Mouse (Mus musculus): ENCODE measurements around the gene Trip6. TPM values are rescaled to one million over a fixed set of nuclear protein-coding genes. Genes with fewer than 3 reads are reported as not detected.
A peak's percentile ranks its signal among the peaks of the same experiment; 100 is the strongest.

Trip6 gene
- polyA plus RNA-seq, 1 experiment: 55.2 TPM

DNA sequence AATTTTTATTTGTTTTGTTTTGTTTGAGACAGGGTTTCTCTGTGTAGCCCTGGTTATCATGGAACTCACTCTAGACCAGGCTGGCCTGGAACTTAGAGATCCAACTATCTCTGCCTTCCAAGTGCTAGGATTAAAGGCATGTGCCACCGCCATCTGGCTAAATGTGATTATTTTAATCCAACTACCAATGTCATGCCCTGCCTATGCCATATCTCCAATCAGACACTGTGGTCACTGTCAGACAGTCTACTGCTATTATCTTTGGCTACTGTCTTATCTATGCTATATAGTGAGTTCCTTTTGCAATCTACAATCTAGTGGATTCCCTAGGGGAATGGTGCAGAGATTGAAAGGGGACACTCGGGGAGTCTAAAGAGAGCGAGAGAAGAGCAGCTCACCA lies 6.8 kb upstream of the Trip6 start:
- DNase-seq: no peak
- WGBS: 95% methylated on average over 3 of the region's 3 CpGs
- TF ChIP-seq CTCF (IDR thresholded peaks at IDR 0.05; ENCODE audit: insufficient read depth, low read length) (no peak), POLR2A (IDR thresholded peaks at IDR 0.05; ENCODE audit: borderline replicate concordance, extremely low read depth, low read depth, low read length) (no peak)
- H3K4me1 ChIP-seq (ENCODE audit: control insufficient read depth, insufficient read depth, low read length): no peaks in the 10 kb centered on the region
- no peak overlapping the region for H3K4me3 ChIP-seq (replicated peaks; ENCODE audit: extremely low read depth, low read depth, low read length)

DNA sequence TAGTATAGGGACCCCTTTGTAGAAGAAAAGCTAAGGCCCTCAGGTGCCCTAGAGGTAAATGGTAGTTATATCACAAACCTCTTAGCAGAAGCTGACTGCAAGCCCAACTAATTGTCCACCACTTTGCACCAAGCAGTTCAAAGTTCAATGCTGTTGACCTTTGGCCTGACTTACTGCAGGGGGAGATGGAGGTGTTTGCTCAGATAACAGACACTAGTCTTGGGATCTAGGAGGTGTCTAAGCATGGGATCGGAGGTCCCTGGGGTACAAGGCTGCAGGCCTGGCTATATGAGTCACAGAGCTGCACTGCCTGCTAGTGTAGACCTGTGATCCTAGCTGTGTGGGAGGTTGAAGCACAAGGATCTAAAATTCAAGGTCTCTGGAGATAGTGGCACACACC lies 4.4 kb upstream of the Trip6 start:
- DNase-seq: no peak
- 78% methylated on average over 1 of the region's 1 CpGs for WGBS
- Histone ChIP-seq H3K4me3 (replicated peaks; ENCODE audit: extremely low read depth, low read depth, low read length) (no peak overlapping the region), H3K4me1 (ENCODE audit: control insufficient read depth, insufficient read depth, low read length) (no peaks in the 10 kb centered on the region)
- no peak for TF ChIP-seq POLR2A (IDR thresholded peaks at IDR 0.05; ENCODE audit: borderline replicate concordance, extremely low read depth, low read depth, low read length)
- no peak for TF ChIP-seq CTCF (IDR thresholded peaks at IDR 0.05; ENCODE audit: insufficient read depth, low read length)

DNA sequence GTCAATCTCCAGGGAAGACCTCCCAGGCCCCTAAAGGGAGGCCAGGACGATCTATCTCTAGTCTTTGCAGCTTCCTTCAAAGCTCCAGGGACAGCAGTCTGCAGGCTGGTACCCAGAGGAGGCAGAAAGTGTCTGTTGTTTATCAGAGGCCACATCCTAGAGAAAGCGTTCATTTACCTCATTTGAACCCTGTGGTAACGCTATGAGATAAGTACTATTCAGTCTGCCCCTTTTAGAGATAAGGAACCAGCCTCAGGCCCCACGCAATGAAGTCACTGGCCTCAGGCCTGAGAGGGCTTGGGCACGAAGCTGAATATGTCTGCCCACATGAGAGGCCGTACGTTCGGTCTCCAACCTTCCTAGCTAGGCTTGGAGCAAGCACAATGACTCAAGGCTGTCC lies 3.2 kb upstream of the Trip6 start:
- DNase-seq: no peak
- no peak for TF ChIP-seq CTCF (IDR thresholded peaks at IDR 0.05; ENCODE audit: insufficient read depth, low read length)
- TF ChIP-seq POLR2A (IDR thresholded peaks at IDR 0.05; ENCODE audit: borderline replicate concordance, extremely low read depth, low read depth, low read length): no peak
- no peak overlapping the region for H3K4me3 ChIP-seq (replicated peaks; ENCODE audit: extremely low read depth, low read depth, low read length)
- 81% methylated on average over 8 of the region's 8 CpGs for WGBS
- no peaks in the 10 kb centered on the region for H3K4me1 ChIP-seq (ENCODE audit: control insufficient read depth, insufficient read depth, low read length)

DNA sequence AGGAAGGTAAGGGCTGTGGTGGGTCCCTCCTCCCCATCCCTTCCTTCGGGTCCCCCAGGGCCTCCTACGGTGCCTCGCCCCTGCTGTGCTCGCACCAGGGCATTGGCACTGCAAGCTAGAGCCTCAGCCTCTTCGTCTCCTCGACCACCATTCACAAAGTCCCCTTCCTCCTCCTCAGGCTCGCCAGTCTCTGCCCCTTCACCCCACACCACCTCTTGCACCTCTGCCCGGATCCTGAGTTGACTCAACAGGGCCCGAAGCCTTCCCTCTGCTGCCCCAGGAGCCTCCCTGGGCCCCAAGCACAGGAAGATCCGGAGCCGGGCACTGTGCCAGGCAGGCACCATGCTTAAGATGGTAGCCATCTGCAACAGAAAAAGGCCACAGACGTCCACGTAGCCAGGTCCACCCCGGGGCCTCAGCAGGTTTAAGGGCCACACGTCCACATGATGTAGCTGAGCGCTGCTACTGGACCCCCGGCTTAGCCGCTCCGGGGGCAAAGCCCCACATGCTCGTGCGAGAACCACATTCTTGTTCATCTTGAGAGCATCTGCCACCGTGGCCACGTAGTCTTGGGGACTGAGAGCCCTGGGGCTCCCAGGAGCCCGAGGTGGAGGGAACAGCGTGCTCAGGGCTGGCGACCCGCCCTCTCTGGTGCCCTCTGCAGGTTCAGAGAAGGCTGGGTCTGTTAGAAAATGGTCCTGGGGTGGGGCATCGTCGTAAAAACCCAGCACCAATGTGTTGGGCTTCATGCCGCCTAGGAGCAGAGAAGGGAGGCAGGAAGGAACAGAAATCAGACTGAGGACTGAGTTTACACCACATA lies 1.1 kb upstream of the Trip6 start:
- DNase-seq: no peak
- no peak for TF ChIP-seq POLR2A (IDR thresholded peaks at IDR 0.05; ENCODE audit: borderline replicate concordance, extremely low read depth, low read depth, low read length)
- TF ChIP-seq CTCF (IDR thresholded peaks at IDR 0.05; ENCODE audit: insufficient read depth, low read length): peak; percentile 34; the same call in 1 of the 2 replicates
- WGBS: 52% methylated on average over 30 of the region's 30 CpGs
- Histone ChIP-seq H3K4me3 (replicated peaks; ENCODE audit: extremely low read depth, low read depth, low read length) (no peak overlapping the region), H3K4me1 (ENCODE audit: control insufficient read depth, insufficient read depth, low read length) (no peaks in the 10 kb centered on the region)

DNA sequence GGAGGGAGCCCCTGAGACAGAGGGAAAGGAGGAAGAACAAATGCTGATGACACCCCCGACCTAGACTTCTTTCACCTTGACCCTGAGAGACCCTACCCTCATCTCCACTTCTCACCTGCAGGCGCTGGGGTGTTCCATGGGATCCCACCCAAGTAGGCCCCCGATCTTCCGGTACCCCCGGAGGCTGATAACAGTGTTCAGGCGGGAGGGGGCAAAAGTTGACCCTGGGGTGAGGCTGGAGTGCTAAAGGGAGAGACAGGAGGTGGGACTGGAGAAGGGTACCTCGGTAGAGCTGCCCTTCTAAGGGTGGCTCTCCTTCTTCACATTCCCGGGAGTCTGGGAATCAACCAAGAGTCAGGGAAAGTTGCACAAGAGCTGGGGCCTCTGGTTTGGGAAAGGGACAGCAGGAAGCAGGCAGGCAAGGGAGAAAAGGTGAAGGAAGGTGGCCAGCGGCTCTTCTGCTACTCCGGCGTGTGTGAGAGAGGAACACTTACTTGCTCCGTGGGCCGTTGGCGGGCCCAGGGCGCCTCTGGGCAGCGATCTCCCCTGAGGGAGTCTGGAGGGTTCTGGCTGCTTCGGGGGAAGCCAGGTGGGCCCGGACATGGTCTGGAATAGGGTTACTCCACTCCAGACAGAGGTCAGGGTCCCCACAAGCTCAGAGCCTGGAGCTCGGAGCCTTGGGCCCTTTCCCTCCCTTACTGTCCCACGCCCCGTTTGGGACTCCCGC lies 575 bp downstream of the Trip6 start:
- no peak for DNase-seq
- no peak for TF ChIP-seq CTCF (IDR thresholded peaks at IDR 0.05; ENCODE audit: insufficient read depth, low read length)
- TF ChIP-seq POLR2A (IDR thresholded peaks at IDR 0.05; ENCODE audit: borderline replicate concordance, extremely low read depth, low read depth, low read length): peak; percentile 68; the same call in 1 of the 2 replicates
- 5% methylated on average over 22 of the region's 22 CpGs for WGBS

DNA sequence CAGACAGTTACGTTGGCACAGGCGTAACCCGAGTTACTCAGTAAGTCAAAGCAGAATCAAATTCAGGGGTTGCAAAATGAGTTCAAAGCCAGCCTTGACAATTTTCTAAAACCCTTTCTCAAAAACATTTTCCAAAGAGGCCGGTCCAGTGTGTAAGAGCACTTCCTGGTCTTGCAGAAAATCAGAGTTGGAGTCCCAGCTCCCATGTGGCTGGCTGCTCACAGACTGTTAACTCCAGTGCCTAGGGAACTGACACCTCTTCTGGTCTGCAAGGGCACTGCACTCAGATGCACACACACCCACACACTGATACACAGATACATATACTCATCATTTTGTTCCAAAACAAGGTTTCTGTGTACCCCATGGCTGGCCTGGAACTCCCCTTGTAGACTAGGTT lies 5.8 kb downstream of the Trip6 start:
- WGBS: 92% methylated on average over 4 of the region's 4 CpGs
- no peak for DNase-seq
- H3K4me3 ChIP-seq (replicated peaks; ENCODE audit: extremely low read depth, low read depth, low read length): no peak overlapping the region
- TF ChIP-seq POLR2A (IDR thresholded peaks at IDR 0.05; ENCODE audit: borderline replicate concordance, extremely low read depth, low read depth, low read length) (no peak), CTCF (IDR thresholded peaks at IDR 0.05; ENCODE audit: insufficient read depth, low read length) (no peak)
- peaks cover 9% of the 10 kb centered on the region for H3K4me1 ChIP-seq (ENCODE audit: control insufficient read depth, insufficient read depth, low read length)

More for the DNA sequence above, 575 bp downstream of the Trip6 start:
- no peaks in the 10 kb centered on the region for H3K4me1 ChIP-seq (ENCODE audit: control insufficient read depth, insufficient read depth, low read length)
- H3K4me3 ChIP-seq (replicated peaks; ENCODE audit: extremely low read depth, low read depth, low read length): peak overlapping the region; percentile 66

DNA sequence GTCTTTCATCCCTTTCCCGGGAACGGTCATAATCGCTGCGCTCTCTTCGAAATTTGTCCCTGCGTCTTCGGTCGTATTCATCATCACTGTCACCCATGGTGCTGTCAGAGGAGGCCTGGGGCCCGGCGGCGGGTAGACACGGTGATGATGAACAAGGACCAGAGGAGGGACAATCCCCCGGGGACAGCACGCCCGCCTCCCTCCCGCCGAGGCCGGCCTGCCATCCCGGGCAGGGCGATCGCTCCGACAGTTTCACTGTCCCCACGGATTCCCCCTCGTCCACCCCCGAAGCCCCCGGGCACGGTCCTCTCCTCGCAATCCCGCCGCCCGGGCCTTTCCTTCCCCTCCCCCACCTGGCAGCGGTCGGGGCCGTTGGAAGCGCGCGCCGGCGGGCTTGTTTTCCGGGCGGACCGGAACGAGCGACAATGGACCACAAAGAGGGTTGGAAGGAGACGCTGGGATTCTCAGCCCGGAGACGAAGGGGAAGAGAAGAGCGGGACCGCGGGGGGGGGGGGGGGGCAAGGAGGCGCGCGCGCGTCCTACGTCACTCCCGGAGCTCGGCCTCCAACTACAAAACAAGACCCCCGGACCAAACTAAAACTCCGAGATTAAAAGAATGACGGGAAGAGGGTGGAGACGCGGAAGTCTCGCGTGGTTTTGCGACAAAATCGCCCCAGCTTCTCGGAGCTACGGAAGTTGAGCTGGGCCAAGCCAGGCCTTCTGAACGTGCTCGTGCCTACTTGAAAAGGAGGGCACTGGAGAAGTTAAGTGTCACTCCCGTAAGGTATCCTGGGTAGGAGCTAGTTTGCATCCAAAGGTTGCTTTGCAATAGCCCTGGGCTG lies 6.9 kb downstream of the Trip6 start, which contains the start of gene Srrt:
Srrt (minus strand) TSS at position 604 of the 842 bp plus-strand sequence.
- WGBS: under 1% methylated on average over 57 of the region's 72 CpGs

DNA sequence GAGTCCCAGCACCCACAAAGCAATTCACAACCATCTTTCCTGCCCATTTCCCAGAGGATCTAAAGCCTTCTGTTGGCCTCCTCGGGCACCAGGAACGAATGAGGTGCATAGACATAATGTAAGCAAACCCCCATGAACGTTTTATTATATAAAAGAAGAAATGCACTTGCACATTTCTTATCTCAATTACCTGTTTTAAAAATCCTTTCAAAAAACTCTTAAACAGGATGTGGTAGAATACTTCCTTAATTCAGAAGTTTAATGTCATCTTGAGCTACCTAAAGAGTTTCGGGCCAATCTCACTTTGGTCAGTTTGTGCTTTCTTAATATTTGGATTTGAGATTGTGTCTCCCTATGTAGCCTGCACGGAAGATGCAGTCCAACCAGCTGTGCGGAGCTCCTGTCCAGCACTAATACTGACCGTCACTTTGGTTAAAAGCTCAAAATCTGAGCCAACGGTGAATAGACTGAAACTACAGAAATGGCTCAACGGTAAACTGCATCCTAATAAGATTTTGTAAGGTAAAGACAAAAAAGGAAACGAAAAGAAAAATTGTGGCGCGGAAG lies 7.7 kb downstream of the Trip6 start:
- no peak for DNase-seq
- TF ChIP-seq CTCF (IDR thresholded peaks at IDR 0.05; ENCODE audit: insufficient read depth, low read length): no peak
- no peak for TF ChIP-seq POLR2A (IDR thresholded peaks at IDR 0.05; ENCODE audit: borderline replicate concordance, extremely low read depth, low read depth, low read length)
- 3% methylated on average over 12 of the region's 12 CpGs for WGBS
- H3K4me1 ChIP-seq (ENCODE audit: control insufficient read depth, insufficient read depth, low read length): peaks cover 9% of the 10 kb centered on the region
- H3K4me3 ChIP-seq (replicated peaks; ENCODE audit: extremely low read depth, low read depth, low read length): peak overlapping the region; percentile 88

More for the DNA sequence above, 6.9 kb downstream of the Trip6 start, which contains the start of gene Srrt:
- peak; percentile 85 for DNase-seq
- TF ChIP-seq CTCF (IDR thresholded peaks at IDR 0.05; ENCODE audit: insufficient read depth, low read length): no peak
- TF ChIP-seq POLR2A (IDR thresholded peaks at IDR 0.05; ENCODE audit: borderline replicate concordance, extremely low read depth, low read depth, low read length): peak; percentile 71; the same call in 1 of the 2 replicates
- peaks cover 9% of the 10 kb centered on the region for H3K4me1 ChIP-seq (ENCODE audit: control insufficient read depth, insufficient read depth, low read length)
- H3K4me3 ChIP-seq (replicated peaks; ENCODE audit: extremely low read depth, low read depth, low read length): peak within 1 kb of the TSS; percentile 88
